8 mouse cellular contexts compared by ENCODE assay signal in genomic region chr8:95632840-95633239, GRCm38 (mm10). TPM values are rescaled to one million over a fixed set of nuclear protein-coding genes. Genes with fewer than 3 reads are reported as not detected.
DNase-seq lines count a peak whose midpoint lies in the region; ATAC-seq and TF ChIP-seq lines count a peak whose summit lies in the region.
"Had no signal": no experiment of that assay in that cellular context is flagged by ENCODE, and none has a peak within 500 bp of the region (broad histone marks: within the 10 kb centered on the region; RNA-seq: fewer than 3 reads in every experiment).

No protein-coding gene starts in this region.

- H3K9me3 ChIP-seq in forebrain, embryonic 13.5 days (replicated peaks) = no peaks in the 10 kb centered on the region
- H3K9me3 ChIP-seq in intestine, embryonic 15.5 days = no peaks in the 10 kb centered on the region
- no peaks in the 10 kb centered on the region for H3K9me3 ChIP-seq in neural tube, embryonic 12.5 days

- 79% methylated on average over 6 of the region's 6 CpGs for WGBS in forebrain, embryonic 13.5 days
- WGBS in intestine, embryonic 15.5 days = 82% methylated on average over 6 of the region's 6 CpGs
- WGBS in neural tube, embryonic 12.5 days = 78% methylated on average over 6 of the region's 6 CpGs

- peak overlapping the region; percentile 77 for H3K4me2 ChIP-seq in forebrain, embryonic 13.5 days
- H3K4me2 ChIP-seq in intestine, embryonic 15.5 days (replicated peaks) = peak overlapping the region; percentile 75
- H3K4me2 ChIP-seq in neural tube, embryonic 12.5 days (replicated peaks) = peak overlapping the region; percentile 86

- H3K36me3 ChIP-seq in forebrain, embryonic 13.5 days (ENCODE audit: poor library complexity, severe bottlenecking) = peaks cover 4% of the 10 kb centered on the region; the same call in 1 of the 2 replicates
- H3K36me3 ChIP-seq in intestine, embryonic 15.5 days = no peaks in the 10 kb centered on the region; the same call in 1 of the 2 replicates
- H3K36me3 ChIP-seq in neural tube, embryonic 12.5 days = no peaks in the 10 kb centered on the region

- 0 out of 2 replicates have a peak overlapping the region, but pooled peaks have one; percentile 32 for H3K27ac ChIP-seq in layer of hippocampus, adult 2 months
- H3K27ac ChIP-seq in forebrain, embryonic 13.5 days = no peak overlapping the region
- no peak overlapping the region for H3K27ac ChIP-seq in intestine, embryonic 15.5 days
- H3K27ac ChIP-seq in neural tube, embryonic 12.5 days = no peak overlapping the region
- H3K27ac ChIP-seq: macrophage had no signal

- DNase-seq in layer of hippocampus, adult 2 months (ENCODE audit: low spot score in 2 of 2) = no peak
- no peak for DNase-seq in layer of hippocampus, adult 9-11 months
- no peak for DNase-seq in retina, embryonic 14.5 days (ENCODE audit: low spot score)
- DNase-seq in adrenal gland, adult 8-10 months = no peak

- peak overlapping the region; percentile 93 for H3K4me3 ChIP-seq in layer of hippocampus, adult 2 months
- H3K4me3 ChIP-seq in forebrain, embryonic 13.5 days = peak overlapping the region; percentile 85
- H3K4me3 ChIP-seq in intestine, embryonic 15.5 days (replicated peaks) = no peak overlapping the region
- no peak overlapping the region for H3K4me3 ChIP-seq in neural tube, embryonic 12.5 days

- TF ChIP-seq CTCF in layer of hippocampus, adult 2 months (conservative IDR thresholded peaks at IDR 0.05) = no peak

- peaks cover 8% of the 10 kb centered on the region; the same call in 1 of the 2 replicates for H3K27me3 ChIP-seq in forebrain, embryonic 13.5 days
- H3K27me3 ChIP-seq in intestine, embryonic 15.5 days (replicated peaks) = no peaks in the 10 kb centered on the region
- H3K27me3 ChIP-seq in neural tube, embryonic 12.5 days (replicated peaks) = no peaks in the 10 kb centered on the region

- peaks cover 12% of the 10 kb centered on the region for H3K4me1 ChIP-seq in forebrain, embryonic 13.5 days
- H3K4me1 ChIP-seq in intestine, embryonic 15.5 days (replicated peaks) = 0 out of 2 replicates have a peak, but pooled peaks cover 5% of the 10 kb centered on the region
- peaks cover 5% of the 10 kb centered on the region for H3K4me1 ChIP-seq in neural tube, embryonic 12.5 days

- ATAC-seq in forebrain, embryonic 13.5 days = peak; percentile 33
- no peak for ATAC-seq in intestine, embryonic 15.5 days
- ATAC-seq in neural tube, embryonic 12.5 days (ENCODE audit: low FRiP score, low read depth) = peak; percentile 44; the same call in 1 of the 2 replicates

- H3K9ac ChIP-seq in forebrain, embryonic 13.5 days = no peak overlapping the region
- H3K9ac ChIP-seq in intestine, embryonic 15.5 days = no peak overlapping the region
- no peak overlapping the region for H3K9ac ChIP-seq in neural tube, embryonic 12.5 days

RNA-seq across cellular contexts. Expression of gene Gins3, which starts 0.4 kb away (rescaled TPM):
- total RNA-seq in layer of hippocampus, adult 2 months (2021) = 1 to 10 TPM; 1.9 to 2.9 TPM
- polyA plus RNA-seq in forebrain, embryonic 13.5 days (2015; fragmentation: Nextera tagmentation; extraction: Ambion mirVana) = 19.4 and 21.3 TPM in 2 replicates
- 13.3 and 16.9 TPM in 2 replicates for polyA plus RNA-seq in intestine, embryonic 15.5 days (2015; fragmentation: Nextera tagmentation; extraction: Ambion mirVana)
- 16.1 and 17.2 TPM in 2 replicates for polyA plus RNA-seq in neural tube, embryonic 12.5 days (2016; fragmentation: Nextera tagmentation; extraction: Ambion mirVana)
- total RNA-seq in adrenal gland, adult 8-10 months (2022) = 1 to 10 TPM; 2.8 to 5.0 (median 3.2) TPM

RNA-seq across cellular contexts. Expression of gene Ndrg4, which starts 43.9 kb away (rescaled TPM):
- total RNA-seq in layer of hippocampus, adult 2 months (2021) = 1,000 to 10,000 TPM; 1,421 to 1,432 TPM
- 76.9 and 103 TPM in 2 replicates for polyA plus RNA-seq in forebrain, embryonic 13.5 days (2015; fragmentation: Nextera tagmentation; extraction: Ambion mirVana)
- polyA plus RNA-seq in intestine, embryonic 15.5 days (2015; fragmentation: Nextera tagmentation; extraction: Ambion mirVana) = 16.3 and 17.0 TPM in 2 replicates
- polyA plus RNA-seq in neural tube, embryonic 12.5 days (2016; fragmentation: Nextera tagmentation; extraction: Ambion mirVana) = 130 and 145 TPM in 2 replicates
- total RNA-seq in adrenal gland, adult 8-10 months (2022) = 10 to 100 TPM; 28.1 to 50.5 (median 39.7) TPM

RNA-seq across cellular contexts. Expression of gene Prss54, which starts 56.7 kb away (rescaled TPM):
- total RNA-seq in layer of hippocampus, adult 2 months (2021) = under 1 TPM in 1 of 2 experiments, not detected in 1; 0.42 TPM
- not detected in 2 replicates for polyA plus RNA-seq in forebrain, embryonic 13.5 days (2015; fragmentation: Nextera tagmentation; extraction: Ambion mirVana)
- not detected in 2 replicates for polyA plus RNA-seq in intestine, embryonic 15.5 days (2015; fragmentation: Nextera tagmentation; extraction: Ambion mirVana)
- polyA plus RNA-seq in neural tube, embryonic 12.5 days (2016; fragmentation: Nextera tagmentation; extraction: Ambion mirVana) = not detected in 2 replicates
- not detected for total RNA-seq in adrenal gland, adult 8-10 months (2022)
- polyA plus RNA-seq: macrophage had no signal

Comparison
In these comparisons a context has a peak if more than half of its experiments do, and no peak if none do; other contexts are left out.
1. H3K4me3 ChIP-seq: peak in layer of hippocampus, adult 2 months (single experiment) and forebrain, embryonic 13.5 days (single experiment); none in intestine, embryonic 15.5 days (single experiment) and neural tube, embryonic 12.5 days (single experiment).
2. Peak in every context shown above with its lines, with median percentiles within 50 percentile points of each other: H3K4me2 ChIP-seq.